Mouse (Mus musculus): ENCODE measurements around the gene Iqschfp.

The Iqschfp gene

DNA sequence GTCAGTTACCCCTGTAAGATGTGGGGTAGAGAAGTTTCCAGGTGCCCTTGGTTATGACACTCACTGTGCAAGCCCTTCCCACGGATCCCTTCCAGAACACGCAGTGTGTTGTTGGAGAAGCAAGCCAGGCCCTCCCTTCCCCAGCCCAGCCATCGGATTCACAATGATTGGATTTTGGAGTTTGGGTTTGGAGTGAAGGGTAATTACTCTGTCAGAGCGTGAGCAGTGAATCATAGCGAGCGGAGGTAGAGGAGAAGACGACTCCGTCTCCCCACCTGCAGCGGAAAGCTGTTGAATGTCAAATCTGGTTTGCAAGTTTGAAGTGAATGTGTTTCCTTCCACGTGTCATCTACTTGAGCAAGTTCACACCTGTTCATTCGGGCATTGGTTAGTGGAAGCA lies 620.3 kb downstream of the Iqschfp start:
- ATAC-seq (ENCODE audit: insufficient number of reproducible peaks, low FRiP score, low TSS enrichment), result no peak

DNA sequence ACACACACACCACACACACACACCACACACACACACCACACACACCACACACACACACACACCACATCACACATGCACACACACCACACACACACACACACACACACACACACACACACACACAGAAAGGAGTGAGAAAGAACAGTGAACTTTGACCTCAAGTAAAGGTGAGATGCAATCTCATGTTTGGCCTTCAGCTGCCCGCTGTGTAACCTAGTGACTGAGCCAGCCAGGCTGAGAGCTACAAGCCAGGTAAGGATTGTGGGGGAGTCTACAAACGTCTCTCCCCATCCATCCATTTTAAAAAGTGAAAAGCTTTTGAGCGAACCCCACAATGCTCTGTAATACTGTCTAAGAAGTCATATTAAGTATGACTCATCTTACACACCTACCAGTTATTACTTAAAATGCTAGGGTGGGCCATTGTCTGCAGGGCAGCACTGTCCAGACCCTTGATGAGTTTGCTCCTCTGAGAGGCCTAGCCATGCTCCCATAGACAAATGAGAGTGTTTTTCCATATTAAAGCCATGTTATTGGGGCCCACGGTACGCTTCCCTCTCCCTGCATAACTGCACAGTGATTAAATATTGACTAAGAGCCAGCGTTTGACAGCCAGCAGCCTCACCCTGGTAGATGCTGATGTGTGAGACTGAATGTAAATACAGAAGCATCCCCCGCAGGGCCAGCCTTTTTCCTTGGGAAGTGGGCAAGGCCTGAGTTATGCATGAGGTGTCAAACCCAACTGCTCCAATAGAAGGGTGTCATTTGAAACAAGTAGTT lies 621.5 kb downstream of the Iqschfp start:
- no peak for ATAC-seq (ENCODE audit: insufficient number of reproducible peaks, low FRiP score, low TSS enrichment)

DNA sequence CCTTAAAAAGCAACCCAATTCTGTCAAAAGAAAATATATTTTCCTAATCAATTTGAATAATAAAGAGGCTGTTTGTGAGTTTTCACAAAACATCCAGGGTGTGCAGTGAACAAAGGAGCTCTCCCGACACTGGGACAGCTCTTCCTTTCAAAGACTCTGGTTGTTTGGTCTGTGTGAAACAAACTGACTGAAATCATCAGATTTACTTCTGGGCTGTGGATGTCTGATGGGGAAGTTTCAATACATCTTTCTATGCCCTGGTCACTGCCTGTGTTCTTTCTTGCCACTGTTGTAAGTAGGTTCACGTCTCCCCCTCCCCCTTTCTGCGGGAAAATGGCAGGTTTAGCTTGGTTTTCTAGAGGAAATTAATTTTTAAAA lies 622.1 kb downstream of the Iqschfp start:
- no peak for ATAC-seq (ENCODE audit: insufficient number of reproducible peaks, low FRiP score, low TSS enrichment)

DNA sequence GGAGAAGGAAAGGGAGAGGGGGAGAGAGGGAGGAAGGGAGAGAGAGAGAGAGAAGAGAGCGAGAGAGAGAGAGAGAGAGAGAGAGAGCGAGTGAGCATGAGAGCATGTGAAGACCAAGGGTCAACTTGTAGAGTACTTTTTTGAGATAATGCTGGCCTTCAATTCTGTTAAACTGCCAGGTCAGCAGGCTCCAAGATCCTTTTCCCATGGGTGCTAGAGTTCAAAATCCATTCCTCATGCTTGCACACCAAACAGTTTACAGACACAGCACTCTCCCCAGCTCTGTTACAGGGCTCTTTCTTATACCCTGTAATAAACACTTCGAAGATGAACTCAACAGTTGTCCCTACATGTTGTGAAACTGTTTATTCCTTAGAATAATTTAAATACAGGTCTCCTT lies 622.7 kb downstream of the Iqschfp start:
- ATAC-seq (ENCODE audit: insufficient number of reproducible peaks, low FRiP score, low TSS enrichment), result no peak

DNA sequence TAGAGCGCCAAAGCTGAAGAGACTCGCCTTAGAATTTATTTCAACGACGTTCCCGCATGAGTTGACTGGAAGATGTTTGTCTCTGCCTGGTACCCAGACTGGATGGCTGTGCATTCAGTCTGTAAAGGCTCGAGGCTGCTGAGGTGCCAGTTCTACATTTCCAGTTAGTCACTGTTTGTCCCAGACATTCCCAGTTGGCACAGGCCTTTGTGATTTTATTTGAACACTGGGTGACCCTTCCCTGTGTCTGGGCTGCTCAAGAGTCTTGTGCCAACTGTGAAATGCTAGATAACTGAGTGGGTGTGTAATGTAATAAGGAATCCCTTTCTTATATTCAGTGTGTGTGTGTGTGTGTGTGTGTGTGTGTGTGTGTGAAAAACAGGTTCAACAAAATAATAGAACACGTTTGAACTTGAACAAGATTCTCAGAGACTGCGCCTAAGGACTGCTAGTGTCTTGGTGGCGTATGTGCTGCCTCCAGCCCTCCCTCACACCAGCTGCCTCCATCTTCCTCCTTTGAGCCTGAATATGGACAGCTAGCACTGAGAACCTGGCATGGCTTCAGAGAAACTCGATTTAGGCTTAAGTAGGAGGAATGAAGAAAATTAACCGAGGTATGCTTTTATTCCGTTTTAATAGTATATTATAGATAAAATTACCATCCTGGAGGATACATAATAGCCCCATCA lies 624.5 kb downstream of the Iqschfp start:
- no peak for ATAC-seq (ENCODE audit: insufficient number of reproducible peaks, low FRiP score, low TSS enrichment)

DNA sequence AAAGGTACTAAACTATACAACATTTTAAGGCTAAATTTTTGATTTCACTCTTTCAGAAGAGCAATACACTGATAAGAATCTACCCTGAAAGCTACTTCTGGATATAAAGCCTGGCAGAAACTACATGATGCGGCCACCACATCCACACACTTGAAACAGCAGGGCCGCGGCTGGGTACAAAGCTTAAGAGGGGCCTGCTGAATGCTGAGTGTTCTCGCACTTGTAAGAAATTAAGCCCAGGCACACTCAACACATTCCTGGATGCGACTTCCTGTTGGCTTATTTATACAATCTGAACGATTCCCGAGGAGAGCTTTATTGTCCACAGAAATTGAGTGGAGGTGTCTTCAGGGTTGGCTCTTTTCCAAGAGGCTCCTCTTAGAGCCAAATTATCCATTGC lies 625.2 kb downstream of the Iqschfp start:
- no peak for ATAC-seq (ENCODE audit: insufficient number of reproducible peaks, low FRiP score, low TSS enrichment)

DNA sequence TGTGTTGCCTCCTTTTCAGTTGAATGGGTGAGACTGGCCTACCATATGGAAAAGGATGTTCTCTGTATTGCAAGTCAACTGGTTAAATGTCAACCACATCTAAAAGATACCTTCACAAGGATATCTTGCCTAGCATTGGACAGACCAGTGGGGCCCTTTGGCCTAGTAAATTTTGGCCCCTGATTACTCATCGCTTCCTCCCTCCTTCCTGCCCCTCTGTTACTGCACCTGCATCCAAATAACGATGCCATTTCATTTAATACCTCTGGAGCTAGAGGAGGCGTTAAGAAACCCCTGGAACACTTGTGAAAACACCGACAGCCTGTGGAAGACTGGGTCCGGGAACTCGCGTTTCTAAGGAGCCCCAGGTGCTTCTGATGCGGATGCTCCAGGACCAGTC lies 626.0 kb downstream of the Iqschfp start:
- ATAC-seq (ENCODE audit: insufficient number of reproducible peaks, low FRiP score, low TSS enrichment), result no peak

DNA sequence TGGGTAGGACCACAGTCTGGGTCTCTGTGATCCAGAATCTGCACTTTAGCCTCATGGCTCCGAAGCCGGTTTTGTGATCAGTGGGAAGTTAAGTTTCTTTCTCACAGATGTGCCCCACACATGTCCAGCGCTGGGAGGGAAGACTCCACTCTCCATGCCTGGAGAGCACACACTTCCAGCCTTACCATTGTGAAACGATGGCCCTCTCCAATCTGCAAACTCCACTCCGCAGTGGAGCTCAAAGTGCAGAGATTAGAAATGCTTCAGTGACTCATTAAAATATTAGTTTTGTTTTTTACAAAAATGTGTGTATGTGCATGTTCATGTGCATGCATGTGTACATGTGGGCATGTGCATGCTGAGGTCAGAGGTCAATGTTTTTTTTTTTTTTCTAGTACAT lies 626.6 kb downstream of the Iqschfp start:
- no peak for ATAC-seq (ENCODE audit: insufficient number of reproducible peaks, low FRiP score, low TSS enrichment)

DNA sequence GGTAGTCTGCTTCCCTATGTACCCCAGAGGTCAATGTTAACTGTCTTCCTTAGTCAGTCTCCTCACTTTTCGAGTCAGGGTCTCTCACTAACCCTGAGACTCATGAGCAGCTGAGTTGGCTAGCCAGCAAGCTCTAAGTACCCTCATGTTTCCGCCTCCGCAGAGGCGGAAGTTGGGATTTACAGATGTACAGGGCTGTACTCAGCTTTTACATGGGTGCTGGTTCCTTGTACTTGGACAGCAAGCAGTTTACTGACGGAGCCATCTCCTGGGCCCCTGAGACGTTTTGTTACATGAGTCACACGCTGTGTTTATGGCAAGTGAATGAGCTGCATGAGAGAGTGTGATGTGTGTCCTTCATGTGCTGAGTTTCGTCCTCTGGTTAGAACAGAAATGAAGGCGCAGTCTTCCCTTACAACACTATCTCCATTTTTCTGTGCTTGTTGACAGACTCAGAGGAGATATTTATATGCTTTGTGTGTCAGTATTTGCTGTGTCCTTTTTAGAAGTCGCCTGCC lies 633.4 kb downstream of the Iqschfp start:
- ATAC-seq (ENCODE audit: insufficient number of reproducible peaks, low FRiP score, low TSS enrichment), result no peak

DNA sequence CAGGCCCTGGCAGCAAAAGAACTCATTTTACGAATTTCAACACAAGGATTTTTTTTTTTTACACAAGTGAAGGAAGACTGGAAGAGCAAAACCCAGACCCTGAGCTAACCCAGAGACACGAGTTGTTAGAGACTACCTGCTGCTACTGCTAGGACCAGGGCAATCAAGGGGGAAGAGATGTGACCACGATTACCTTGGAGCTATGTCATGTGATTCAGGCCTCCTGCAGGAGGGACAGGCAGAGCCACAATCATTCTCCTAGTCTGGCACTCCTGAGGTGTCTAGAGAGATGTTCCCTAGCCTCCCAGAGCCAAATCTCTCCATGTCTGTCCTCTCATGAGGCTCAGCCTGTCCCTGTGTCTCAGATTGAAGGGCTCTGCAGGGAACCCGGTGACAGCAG lies 634.4 kb downstream of the Iqschfp start:
- no peak for ATAC-seq (ENCODE audit: insufficient number of reproducible peaks, low FRiP score, low TSS enrichment)

DNA sequence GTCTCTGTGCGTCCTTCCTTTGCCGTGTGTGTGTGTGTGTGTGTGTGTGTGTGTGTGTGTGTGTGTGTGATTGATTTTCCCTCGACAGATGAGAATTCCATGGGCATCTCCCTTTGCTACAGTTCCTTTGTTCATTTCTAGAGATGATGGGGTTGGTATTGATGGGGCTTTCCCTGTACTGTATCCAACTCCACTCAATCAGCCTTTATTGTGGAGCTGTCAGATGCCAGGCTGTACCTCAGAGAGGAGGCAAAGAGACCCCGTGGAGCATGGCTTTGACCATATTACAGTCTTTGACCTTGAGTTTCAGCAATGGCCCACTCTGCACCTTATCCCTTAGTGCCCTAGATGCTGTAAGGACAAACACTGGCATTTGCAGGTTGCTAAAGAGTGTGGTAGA lies 635.1 kb downstream of the Iqschfp start:
- ATAC-seq (ENCODE audit: insufficient number of reproducible peaks, low FRiP score, low TSS enrichment), result no peak

DNA sequence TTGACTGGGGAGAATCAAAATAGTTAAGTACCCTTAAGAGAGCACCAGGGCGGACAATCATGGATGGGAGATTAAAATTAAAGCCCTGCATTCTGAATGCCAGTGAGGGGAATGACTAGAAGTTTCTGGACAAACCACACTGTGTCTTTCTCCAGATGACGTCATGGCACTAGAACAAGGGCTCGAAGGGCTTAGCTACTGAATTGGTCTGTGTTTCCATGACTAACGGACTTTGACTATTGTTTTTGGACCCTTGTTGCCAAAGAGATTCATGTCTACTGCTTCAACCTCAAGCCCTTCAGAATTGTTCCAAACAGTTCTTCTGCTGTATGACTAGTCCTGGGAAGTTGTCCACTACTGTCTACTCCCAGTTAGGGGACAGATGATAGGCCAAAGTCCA lies 639.9 kb downstream of the Iqschfp start:
- ATAC-seq (ENCODE audit: insufficient number of reproducible peaks, low FRiP score, low TSS enrichment), result no peak

DNA sequence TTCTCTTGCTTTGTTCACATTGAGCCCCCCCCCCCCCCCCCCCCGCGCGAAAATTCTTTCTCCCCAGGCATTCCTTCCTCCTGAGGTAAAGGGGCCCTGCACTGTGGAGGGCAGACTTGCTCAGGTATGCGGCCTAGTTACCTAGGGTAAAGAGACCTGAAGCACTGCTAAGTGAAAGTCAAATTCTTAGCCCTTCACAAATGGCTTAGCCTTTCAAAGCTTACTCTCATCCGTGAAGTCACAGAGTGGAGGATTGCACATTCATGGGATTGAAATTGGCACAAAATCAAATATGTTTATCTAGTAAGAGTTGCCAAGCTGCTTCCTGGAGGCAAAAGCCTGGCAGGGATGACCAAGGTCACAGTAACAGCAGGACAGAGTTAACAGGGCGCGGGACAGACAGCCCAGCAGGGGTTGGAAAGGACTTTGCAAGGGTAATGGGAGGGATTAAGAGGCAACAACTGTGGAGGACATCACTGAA lies 642.6 kb downstream of the Iqschfp start:
- ATAC-seq (ENCODE audit: insufficient number of reproducible peaks, low FRiP score, low TSS enrichment), result no peak

DNA sequence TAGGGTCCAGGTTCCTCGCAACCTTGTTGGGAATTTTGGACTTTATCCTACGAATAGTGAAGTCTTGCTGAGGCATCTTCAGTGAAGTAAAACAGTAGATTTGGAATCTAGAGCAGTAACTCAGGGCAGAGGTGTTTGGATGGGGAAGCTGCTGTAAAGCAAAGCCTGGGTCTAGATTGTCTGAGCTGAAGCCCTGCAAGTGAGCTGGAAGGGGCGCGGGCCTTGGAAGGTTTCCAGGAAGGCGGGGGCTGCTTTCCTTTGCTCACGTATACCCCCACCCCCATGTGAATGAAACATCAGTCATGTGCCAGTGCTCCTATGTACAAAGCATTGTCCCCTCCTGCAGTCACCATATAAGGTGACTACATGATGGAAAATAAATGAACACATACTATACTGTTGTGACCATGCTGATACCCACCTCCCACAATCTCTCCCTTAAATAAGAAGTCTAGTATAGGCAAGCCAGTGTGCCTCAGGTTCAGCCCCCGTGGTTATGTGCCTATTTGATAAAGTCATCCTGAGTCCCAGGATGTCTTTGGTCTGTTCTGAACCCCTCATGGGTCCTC lies 643.2 kb downstream of the Iqschfp start:
- no peak for ATAC-seq (ENCODE audit: insufficient number of reproducible peaks, low FRiP score, low TSS enrichment)

DNA sequence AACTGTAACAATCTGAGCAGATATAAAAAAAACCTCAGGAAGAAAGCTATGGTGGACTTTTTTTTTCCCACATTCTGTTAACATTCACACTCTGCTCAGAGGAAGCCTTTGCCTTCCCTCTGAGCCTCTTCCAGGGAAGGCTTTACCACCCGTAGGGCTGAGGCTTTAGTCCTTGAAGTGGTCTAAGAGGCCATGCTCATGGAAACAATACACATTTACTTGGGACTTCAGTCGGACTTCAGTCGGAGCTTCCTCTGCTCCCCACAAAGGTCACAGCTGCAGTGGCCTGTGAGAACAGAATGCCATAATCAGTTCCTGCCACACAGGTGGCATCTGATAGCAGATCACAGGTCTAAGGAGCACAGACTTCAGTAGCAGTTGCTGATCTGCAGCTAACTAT lies 644.0 kb downstream of the Iqschfp start:
- ATAC-seq (ENCODE audit: insufficient number of reproducible peaks, low FRiP score, low TSS enrichment), result no peak

DNA sequence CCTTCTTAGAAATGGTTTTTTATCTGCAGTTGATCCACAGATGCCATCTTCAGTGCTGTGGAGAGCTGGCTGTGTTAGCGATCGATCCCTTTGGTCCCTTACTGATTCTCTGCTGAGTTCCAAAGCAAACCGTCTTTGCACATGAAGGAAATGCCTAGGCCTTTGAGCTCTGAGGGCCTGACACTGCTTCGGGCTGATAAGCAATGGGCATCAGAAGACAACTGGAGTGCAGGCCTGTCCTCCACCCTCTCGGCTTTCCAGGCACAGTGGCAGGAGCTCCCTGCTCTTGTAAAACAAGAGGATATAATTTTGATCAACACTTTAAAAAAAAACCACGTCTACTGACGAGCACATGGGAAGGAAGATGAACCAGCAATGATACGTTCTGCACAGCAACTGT lies 649.7 kb downstream of the Iqschfp start:
- ATAC-seq (ENCODE audit: insufficient number of reproducible peaks, low FRiP score, low TSS enrichment), result no peak

DNA sequence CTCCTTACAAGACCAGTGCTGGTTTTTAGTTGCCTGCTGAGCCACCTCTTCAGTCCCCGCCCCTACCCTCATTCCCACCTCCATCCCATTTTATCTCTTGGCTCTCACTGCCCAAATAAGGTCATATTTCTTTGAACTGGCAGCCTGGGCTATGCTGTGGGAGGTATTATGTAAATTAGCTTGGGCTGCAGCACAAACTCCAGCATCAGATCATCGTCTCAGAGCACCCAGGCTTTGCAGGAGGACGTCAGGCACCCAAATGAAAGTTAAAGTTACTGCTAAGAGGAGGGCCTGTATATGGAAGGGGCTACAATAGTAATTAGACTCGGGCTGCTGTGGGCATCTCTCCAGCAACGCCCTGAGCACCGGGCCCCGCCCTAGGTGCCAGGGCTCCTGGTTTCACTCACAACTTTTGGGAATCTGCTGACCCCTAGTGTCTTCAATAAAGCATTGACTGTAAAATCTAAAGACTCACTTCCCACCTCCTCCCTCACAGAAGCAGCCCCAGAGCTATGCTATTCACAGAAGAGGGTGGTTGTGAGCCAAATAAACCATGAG lies 651.0 kb downstream of the Iqschfp start:
- ATAC-seq (ENCODE audit: insufficient number of reproducible peaks, low FRiP score, low TSS enrichment), result peak; percentile 86

DNA sequence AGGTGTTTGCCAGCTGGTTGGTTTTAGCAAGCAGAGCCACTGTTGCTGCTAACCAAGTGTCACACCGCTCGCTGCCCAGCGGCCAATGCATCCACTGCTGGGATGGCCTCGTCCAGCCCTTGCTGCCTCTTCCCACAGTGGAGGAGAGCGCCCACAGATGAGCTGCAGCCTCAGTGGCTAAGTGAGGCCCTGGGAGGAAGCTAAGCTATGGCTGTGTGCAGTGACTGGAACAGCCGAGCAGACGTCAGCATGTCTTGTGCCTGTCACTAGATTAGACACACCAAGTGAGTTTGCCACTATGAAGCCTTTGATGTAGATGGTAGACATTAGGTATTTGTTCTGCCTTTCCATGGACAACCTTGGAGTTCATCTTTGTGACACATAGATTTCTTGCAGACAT lies 652.8 kb downstream of the Iqschfp start:
- ATAC-seq (ENCODE audit: insufficient number of reproducible peaks, low FRiP score, low TSS enrichment), result no peak

DNA sequence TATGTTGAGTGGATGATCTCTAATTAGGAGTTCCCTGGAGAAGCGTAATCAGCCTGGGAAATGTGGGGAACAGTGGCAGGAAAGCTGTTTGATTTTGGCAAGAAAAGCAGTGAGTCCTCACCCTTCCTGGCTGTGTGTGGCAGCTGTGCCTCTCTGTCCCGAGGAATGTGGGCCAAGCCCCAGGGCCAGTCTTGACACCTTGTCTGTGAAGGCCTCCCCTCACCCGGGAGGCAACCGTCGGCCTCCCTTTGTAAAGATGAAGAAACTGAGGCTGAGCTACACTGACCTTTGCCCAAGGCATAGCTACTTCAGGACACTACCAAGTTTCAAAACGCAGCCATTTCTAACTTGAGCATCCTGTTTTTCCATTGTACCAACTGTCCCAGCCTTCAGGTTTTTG lies 653.9 kb downstream of the Iqschfp start:
- no peak for ATAC-seq (ENCODE audit: insufficient number of reproducible peaks, low FRiP score, low TSS enrichment)

DNA sequence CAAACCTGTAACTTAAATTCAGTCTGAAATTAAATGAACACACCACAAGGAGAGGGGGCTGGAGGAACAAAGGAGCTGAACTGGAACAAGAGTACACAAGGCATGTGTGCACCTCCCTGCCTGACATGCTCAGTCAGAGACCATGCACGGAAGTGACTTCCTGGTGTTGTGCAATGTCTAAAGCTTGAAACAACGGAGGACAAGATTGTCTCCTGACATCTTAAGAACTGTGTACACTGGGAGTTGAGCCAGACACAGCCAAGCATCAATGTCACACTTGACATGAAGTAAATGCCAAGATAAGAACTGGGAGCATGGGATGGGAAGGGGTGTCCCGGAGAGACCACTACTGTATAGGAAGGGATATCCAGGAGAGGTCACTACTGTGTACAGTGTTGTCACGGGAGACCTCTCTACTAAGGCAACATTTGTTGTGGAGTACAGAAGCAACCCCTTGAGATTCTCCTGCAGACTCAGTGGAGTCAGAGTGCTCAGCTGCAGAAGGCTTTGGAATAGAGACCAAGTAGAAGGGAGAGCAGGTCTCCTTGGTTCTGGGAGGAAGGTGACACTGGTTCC lies 663.1 kb downstream of the Iqschfp start:
- no peak for ATAC-seq (ENCODE audit: insufficient number of reproducible peaks, low FRiP score, low TSS enrichment)

DNA sequence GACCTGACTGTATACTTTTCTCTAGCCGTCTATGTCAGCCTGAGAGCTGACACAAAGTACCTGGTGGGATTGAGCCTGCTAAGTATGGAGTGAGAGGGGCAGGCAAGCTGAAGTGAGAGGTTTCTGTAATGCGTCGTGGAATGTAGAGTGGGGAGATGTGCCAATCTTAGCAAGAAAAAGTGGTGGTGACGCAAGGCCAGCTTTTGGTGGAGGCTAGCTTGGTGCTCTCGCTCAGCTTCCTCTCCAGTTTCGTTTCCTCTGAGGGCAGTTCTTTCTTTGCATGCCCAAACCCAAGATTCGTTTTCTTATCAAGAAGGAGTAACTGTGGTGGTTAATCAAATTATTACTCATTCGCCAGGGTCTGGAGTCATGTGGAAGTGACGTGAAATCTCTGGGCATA lies 664.9 kb downstream of the Iqschfp start:
- no peak for ATAC-seq (ENCODE audit: insufficient number of reproducible peaks, low FRiP score, low TSS enrichment)
